Mouse (Mus musculus) layer of hippocampus, adult 18-20 months (tissue): Measurements from ENCODE around the gene Gm28048. TPM values are rescaled to one million over a fixed set of nuclear protein-coding genes. Genes with fewer than 3 reads are reported as not detected.

ENCODE experiments used
- DNase-seq, 2 experiments: peaks; one replicate each; pipeline ENCODE4 v3.0.0; 2022; ENCODE audit warnings: low spot score in 2 of 2
- total RNA-seq, 2 experiments: library from RNA; stranded (reverse); gene quantifications; 2 replicates each; pipeline ENCODE4 v1.2.3; 2021

Gm28048 gene
- total RNA-seq, 2 experiments from 2014 or later = 8.6 to 9.3 TPM

DNA sequence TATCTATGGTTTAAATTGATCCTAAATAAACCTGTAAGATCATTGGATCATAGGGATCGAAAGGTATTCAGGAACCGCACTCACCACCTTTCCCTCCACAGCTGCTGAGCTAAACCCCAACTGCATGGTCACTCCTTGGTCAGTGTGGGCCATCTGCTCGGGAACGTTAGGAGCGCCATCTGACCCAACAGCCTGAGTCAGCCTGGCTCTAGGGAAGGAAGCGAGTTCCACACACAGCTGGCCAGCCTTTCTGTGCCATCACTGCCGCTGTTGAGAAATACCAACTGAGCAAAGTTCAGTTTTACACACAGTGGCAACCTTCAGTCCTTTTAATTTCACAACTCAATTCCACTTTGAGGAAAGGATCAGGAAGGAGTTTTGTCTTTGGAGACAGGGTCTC lies 90.0 kb downstream of the Gm28048 start:
- no peak for DNase-seq

DNA sequence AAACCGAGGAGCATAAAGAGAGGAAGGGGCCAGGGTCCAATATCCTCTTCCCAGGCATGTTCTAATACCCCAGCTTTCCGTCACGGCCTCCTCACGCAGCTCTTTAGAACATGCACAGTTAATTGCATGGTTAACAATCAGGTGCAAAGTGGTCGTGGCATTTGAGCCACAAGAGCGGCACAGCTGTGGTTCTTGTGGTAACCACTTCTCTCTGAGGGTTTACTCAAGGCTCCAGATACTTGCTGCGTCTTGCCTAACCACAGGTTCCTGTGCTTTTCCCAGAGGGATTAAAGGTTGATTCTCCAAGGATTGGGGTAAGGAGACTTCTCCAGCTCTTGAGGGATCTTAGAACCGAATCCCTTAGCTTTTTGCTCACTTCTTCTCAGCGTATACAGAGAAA lies 90.6 kb downstream of the Gm28048 start:
- DNase-seq = no peak

DNA sequence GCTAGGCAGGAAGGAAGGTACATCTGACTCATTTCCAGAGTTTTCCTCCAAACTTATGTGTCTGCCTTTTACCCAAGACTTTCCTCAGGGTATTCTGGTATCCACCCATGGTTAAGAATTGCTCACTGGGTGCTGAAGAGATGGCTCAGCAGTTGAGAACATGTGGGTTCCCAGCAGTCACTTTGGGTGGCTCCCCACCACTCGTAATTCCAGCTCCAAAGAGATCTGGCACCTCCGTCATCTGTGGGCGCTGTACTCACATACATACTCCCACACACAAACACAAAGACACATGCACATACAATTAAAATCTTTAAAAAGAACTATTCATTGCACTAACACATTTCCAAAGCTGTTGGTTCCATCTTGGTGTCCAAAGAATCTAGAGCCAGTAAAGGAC lies 92.7 kb downstream of the Gm28048 start:
- DNase-seq = peak; percentile 22 to 53

DNA sequence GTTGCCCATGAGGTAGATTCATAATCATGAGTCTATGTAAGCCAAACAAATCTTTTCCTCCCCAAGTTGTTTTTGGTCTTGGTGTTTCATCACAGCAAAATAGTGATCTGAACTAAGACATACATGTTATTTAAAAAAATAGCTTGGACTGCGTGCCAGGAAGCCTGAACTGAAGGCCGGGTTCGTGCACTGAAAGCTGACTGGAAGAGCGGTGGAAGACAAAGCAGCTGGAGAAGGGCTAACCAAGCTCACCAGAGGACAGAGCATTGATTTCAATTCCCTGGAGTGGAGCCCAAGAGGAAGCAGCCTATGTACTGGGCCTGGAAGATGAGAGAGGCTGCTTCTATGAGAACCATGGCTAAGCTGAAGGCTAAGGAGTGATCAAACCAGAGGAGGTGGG lies 94.9 kb downstream of the Gm28048 start:
- DNase-seq = no peak

DNA sequence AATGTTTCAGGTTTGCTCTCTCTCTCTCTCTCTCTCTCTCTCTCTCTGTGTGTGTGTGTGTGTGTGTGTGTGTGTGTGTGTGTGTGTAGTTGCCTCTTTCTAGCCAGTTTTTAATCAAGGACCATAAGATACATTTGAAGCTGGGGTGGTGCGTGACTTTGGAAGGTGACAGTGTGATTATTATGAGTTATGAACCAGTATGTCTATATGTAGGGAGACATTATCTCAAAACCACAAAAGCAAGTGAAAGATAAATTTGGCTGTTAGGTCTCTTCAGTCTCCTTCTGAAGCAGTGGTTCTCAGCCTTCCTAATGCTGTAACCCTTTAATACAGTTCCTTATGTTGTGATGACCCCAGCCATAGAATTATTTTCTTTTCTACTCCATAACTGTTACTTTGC lies 96.5 kb downstream of the Gm28048 start:
- DNase-seq = no peak

GRCm38 (mm10) chr11:22883676-22884075 lies 98.2 kb downstream of the Gm28048 start:
- no peak for DNase-seq

DNA sequence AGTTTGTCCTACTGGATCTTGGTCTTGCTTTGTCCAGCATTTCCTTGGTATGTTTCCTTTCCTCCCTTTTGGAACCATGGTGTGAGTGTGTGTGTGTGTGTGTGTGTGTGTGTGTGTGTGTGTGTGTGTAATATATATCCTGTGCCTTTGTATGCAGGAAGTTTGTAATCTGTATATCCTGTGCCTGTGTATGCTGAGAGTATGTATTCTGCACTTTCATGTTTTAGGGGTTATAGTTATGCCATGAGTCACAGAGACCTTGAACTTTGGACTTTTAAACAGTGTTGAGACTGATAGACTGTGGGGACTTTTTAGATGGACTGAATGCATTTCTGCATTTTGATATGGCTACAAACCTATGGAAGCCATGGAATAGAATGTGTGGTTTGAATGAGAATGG lies 99.0 kb downstream of the Gm28048 start:
- DNase-seq = no peak

GRCm38 (mm10) chr11:22880383-22881172 lies 101.3 kb downstream of the Gm28048 start:
- DNase-seq = no peak

DNA sequence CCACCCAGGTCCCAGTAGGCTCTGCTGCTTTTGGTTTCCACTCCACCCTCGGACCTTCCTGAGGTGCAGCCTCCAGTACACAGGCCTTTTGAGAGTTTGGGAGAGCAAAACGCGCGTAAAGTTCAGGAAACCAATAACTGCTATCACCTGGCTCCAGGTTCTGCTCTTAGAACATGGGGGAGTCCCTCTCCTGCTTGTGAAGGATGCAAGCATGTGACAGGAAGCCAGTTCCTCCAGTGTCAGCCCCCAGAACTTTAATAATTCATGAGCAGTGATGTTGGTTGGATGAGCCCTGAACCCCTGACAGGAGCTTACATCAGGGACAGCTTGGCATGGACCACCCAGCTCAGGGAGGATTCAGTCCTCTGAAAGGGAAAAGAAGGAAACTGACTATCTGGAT lies 102.2 kb downstream of the Gm28048 start:
- DNase-seq = no peak

- no peak for DNase-seq
Observed at GRCm38 (mm10) chr11:22876680-22877330, 105.1 kb downstream of the Gm28048 start.

DNA sequence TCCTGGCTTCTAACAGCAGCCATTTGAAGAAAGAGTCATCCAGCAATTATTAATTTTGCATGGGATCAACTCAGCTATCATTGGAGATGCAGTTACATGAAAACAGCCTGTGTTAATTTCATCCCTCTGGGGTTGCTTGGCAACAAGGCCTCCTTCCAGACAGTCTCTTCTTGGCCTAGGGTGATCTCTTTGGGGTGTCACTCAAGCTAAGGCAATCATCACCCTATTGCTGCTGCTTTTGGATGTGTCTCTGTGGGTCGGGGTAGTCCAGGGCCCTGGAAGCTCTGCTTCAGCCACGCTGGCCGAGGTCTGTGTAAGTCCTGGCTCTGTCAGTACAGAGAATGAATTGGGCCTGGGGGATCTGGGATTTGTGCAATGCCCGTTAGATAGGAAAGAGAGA lies 106.6 kb downstream of the Gm28048 start:
- peak in 1 of 2 experiments; percentile 34 for DNase-seq

- DNase-seq = no peak
Observed at GRCm38 (mm10) chr11:22874747-22875146, 107.1 kb downstream of the Gm28048 start.

- no peak for DNase-seq
Observed at GRCm38 (mm10) chr11:22873383-22873782, 108.5 kb downstream of the Gm28048 start.

GRCm38 (mm10) chr11:22872307-22872680 lies 109.6 kb downstream of the Gm28048 start:
- no peak for DNase-seq

DNA sequence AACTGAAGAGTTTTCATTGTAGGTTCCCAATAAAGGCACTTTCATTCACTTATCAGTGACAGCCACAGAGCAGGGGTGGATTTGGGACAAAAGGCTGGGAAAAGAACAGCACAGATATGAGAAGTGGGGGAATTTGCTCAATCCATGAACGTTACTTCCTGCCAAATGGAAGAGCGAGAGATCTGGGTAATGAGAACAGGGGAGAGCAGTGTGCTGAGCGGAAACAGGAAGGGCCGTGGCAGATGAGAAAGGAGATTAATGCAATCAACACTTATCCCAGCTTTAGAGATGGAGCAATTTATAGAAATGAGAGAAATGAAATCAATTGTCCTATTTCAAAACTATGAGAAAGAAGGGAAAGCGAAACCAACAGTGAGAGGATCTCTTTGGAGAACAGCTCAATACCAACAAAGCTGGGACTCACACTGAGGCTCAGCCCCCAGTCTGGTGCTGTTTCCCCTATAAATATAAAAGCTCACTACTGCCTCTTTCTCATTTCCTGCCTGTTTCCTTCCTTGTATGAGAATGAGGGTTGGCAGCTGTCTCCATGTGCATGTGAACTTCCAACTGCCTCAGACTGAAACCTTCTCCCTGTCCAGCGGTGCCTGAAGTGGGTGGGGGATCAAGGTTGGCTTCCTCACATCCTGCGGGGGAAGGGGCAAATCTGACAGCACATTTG lies 110.1 kb downstream of the Gm28048 start:
- no peak for DNase-seq

DNA sequence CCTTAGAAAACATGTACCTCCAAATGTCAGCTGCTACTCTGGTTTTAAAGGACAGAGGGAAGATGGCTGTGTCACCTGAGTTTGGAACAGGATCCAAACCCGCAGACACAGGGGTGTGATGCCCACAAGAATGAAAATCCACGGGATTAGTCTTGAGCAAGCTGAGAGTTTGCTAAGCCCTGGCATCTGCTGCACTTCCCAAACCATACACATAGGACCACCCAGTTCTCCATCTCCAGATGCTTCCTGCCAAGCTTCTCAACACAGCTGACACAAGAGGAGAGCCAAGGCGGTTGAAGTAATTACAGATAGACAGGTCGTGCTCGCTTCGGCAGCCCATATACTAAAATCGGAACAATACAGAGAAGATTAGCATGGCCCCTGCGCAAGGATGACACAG lies 113.3 kb downstream of the Gm28048 start:
- DNase-seq = no peak

- no peak for DNase-seq
Observed at GRCm38 (mm10) chr11:22867691-22868090, 114.2 kb downstream of the Gm28048 start.

- no peak for DNase-seq
Observed at GRCm38 (mm10) chr11:22865635-22866246, 116.1 kb downstream of the Gm28048 start.

GRCm38 (mm10) chr11:22864305-22865060 lies 117.4 kb downstream of the Gm28048 start:
- DNase-seq = no peak

- no peak for DNase-seq
Observed at GRCm38 (mm10) chr11:22863581-22863980, 118.3 kb downstream of the Gm28048 start.

- DNase-seq = no peak
Observed at GRCm38 (mm10) chr11:22861315-22861714, 120.6 kb downstream of the Gm28048 start.
